Mouse (Mus musculus) spleen, postnatal 10 days (tissue): Measurements from ENCODE around the gene Traf3.

Source experiments
- DNase-seq, 2 experiments: peaks; one replicate each; pipeline ENCODE4 v3.0.0; 2021 to 2022; ENCODE audit warnings: low spot score in 2 of 2

Traf3 gene

DNA sequence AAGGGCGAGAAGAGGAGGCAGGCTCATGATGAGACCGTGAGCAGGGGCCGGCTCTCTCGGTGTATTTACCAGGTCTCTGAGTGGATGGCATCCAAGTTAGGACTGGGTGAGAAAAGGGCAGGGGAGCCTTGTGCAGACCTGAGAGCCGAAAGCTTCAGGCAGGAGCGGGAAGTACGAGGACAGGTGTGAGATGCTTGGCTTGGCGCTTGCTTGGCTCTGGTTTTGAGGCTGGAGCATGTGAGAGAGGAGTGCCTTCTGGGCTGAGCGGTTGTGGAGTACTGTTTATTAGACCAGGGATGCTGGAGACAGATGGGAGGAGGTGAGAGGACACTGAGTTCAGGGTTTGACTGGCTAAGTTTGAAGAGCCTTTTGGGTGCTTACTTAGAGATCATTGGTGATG is 27.2 kb downstream of the Traf3 start:
- DNase-seq = no peak

- DNase-seq = no peak
Measured at GRCm38 (mm10) chr12:111196548-111196947, 30.4 kb downstream of the Traf3 start.

DNA sequence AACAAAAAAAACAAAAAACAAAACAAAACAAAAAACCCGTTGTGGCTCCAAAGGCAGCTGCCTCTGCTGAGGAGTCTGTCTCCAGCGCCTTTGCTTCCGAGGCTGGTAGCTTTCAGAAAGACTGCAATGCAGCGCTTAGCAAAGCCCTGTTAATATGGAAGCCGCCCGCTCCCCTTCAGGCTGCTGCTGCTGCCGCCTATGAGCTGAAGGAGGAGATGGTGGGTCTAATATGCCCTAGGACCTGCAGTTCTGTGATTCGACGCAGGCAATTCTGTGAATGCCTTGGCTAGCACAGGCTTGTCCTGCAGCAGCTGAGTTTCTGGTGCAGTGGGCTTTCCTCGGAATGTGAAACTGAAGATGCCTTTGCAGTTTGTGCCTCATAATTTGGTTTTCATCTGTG is 36.9 kb downstream of the Traf3 start:
- no peak for DNase-seq

DNA sequence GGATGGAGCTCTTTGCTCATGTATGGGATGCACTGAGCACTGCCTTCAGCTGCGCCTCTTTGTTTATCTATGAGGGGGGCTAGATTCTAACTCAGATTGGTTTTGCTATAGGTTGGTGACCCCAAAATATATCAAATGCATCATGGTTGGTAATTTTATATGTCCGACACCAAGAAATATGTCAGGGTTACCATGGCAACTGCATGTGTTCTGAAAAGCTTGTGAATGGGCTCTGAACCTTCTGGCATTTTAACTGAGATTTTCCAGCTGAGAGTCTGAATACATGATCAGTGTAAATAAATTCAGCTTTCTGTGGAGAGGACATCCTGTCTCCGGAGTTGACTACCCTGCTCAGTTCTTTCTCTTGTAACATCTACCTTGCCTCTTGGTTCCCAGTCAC is 37.8 kb downstream of the Traf3 start:
- no peak for DNase-seq

- DNase-seq = no peak
Measured at GRCm38 (mm10) chr12:111207641-111208040, 41.5 kb downstream of the Traf3 start.

GRCm38 (mm10) chr12:111211729-111212128 is 45.6 kb downstream of the Traf3 start:
- no peak for DNase-seq

DNA sequence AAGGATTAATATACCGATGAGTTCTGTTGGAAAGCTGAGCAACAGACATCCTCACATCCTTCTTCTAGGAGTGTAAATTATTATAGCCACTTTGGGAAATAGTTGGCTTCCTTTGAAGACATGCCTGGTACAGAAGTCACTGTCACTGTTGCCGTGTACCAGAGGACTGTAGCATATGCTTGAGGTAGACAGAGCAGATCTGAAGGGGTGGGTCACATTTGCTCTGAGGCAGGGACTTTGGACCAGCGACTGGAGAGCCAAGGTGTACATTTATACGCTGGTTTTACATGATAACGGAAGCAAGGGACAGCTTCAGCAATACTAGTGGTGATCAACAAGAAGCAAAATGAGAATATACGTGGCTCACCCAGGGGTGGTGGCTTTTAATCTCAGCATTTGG is 52.7 kb downstream of the Traf3 start:
- DNase-seq = no peak

- DNase-seq = no peak
Measured at GRCm38 (mm10) chr12:111225197-111225780, 59.1 kb downstream of the Traf3 start.

- no peak for DNase-seq
Measured at GRCm38 (mm10) chr12:111227410-111227809, 61.2 kb downstream of the Traf3 start.

DNA sequence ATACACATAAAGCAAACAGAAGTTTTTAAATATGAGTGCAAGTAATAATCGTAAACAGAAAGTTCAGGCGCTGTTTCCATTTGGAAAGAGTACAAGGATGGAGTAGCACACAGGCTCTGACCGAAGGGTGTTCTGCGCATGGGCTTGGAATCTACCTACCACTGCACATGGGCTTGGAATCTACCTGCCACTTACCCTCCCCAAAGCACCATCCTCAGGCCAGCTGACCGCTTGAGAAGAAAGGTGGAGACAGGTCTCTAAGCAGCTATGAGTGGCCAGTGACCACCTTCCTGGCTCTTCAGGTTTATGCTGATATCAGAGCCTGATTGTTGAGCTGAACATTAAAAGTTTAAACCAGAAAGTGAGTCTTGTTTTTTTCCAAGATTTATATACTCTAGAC is 62.3 kb downstream of the Traf3 start:
- no peak for DNase-seq

GRCm38 (mm10) chr12:111230793-111231192 is 64.6 kb downstream of the Traf3 start:
- DNase-seq = no peak

- DNase-seq = no peak
Measured at GRCm38 (mm10) chr12:111233798-111234197, 67.6 kb downstream of the Traf3 start.

DNA sequence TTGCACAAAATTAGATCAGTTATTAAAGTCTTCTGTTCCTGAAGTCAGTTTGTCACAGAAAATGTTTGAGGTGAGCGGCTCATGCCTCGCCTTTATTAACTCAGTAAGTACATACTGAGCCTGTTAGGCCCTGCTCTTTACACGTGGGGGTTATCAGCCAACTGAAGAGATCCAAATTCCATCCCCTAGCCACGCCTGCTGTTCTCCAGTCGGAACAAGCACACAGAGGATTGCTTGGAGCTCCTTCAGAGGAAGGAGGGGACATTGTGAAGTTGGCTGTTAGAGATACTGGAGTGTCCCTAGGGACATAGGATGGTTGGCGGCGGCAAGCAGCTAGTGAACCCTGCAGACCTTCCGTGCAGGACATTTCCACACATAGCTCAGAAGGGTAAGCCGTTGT is 68.2 kb downstream of the Traf3 start:
- DNase-seq = no peak

DNA sequence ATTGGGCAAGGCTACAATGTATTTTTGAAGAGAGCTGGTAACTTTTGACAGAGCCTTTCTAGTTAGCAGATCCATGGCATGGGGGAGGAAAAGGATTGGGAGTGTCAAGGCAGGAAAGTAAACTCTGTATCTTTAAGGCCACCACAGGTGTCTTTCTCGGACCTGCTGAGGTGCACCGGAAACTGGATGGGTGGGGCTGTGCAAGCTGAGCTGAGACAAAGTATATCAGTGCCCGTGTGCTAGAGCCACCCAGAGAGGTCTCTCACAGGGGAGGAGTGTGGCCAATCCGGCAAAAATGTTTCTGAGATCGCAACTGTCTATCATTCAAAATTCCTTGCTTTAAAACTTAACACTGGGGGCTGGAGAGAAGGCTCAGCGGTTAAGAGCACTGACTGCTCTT is 69.5 kb downstream of the Traf3 start:
- DNase-seq = no peak

DNA sequence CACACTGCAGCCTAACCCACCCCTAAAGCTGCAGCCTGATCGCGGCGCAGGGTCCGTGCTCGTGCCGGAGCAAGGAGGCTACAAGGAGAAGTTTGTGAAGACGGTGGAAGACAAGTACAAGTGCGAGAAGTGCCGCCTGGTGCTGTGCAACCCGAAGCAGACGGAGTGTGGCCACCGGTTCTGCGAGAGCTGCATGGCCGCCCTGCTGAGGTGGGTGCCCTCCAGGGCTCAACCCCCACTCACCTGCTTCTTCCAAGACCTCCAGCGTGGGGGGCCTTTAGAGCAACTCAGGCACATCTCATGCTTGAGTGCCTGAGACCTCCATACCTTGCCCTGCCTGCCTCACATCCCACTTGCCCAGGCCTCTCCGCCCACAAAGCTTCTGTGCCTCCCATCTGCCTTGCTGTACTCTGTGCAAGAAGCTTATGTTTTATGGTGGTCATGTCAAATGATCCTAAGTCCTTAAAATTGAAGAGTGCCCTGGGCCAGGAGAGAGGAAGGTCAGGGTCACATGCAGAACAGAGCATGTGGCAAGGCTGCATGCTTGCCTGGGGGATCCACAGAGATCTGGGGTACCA is 71.5 kb downstream of the Traf3 start:
- no peak for DNase-seq

GRCm38 (mm10) chr12:111238345-111238744 is 72.2 kb downstream of the Traf3 start:
- DNase-seq = no peak

DNA sequence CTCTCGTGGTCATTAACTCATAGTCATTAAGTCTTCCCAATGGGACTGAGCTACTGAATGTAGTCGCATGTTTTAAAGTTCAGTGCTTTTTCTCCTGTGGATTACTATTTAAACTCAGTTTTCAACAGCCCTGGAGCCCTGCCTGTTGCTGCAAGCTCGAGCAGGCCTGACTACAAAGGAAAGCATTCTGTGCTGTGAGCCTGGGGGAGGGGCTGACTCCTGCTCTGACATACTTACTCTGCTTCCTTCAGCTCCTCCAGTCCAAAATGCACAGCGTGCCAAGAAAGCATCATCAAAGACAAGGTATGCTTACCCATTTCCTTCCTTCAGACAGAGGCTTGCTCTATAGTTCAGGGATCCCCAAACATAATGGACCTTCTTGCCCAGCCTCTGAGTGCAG is 72.6 kb downstream of the Traf3 start:
- no peak for DNase-seq

- DNase-seq = no peak
Measured at GRCm38 (mm10) chr12:111239930-111240329, 73.8 kb downstream of the Traf3 start.

GRCm38 (mm10) chr12:111241916-111242315 is 75.7 kb downstream of the Traf3 start:
- no peak for DNase-seq

- no peak for DNase-seq
Measured at GRCm38 (mm10) chr12:111242346-111242745, 76.2 kb downstream of the Traf3 start.

GRCm38 (mm10) chr12:111243733-111244132 is 77.6 kb downstream of the Traf3 start:
- DNase-seq = no peak

DNA sequence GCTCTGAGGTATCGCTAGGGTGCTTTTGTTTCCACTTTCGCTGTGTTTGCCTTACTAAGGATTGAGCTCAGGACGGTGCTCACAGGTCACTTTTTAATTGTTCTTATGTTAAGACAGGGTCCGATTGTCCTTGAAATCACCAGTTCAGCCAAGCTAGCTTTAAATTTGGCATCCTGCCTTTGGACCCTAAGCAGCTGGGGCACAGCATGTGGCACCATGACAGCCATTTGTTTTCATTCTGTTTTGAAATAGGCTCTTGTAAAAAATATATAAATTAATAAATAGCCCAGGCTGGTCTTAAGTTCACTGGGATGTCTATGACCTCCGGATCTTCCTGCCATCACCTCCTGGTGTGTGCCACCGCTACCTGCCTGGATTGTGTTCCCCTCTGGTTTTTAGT is 78.9 kb downstream of the Traf3 start:
- no peak for DNase-seq

GRCm38 (mm10) chr12:111246808-111247464 is 80.8 kb downstream of the Traf3 start:
- DNase-seq = no peak

GRCm38 (mm10) chr12:111249095-111249494 is 82.9 kb downstream of the Traf3 start:
- no peak for DNase-seq
